Mouse (Mus musculus) frontal cortex, postnatal 36 days (tissue): ENCODE data around the gene Zfp934.
A peak's percentile ranks its signal among the peaks of the same experiment; 100 is the strongest.
"Not testable (repeated sequence)": the region's sequence is repeated elsewhere in the genome, so short reads cannot be mapped to it uniquely, and the experiment has no call there.

Source experiments
- DNase-seq, 2 experiments: peaks; one replicate each; pipeline ENCODE4 v3.0.0; 2022; ENCODE audit warnings: low spot score in 2 of 2

Zfp934 gene

DNA sequence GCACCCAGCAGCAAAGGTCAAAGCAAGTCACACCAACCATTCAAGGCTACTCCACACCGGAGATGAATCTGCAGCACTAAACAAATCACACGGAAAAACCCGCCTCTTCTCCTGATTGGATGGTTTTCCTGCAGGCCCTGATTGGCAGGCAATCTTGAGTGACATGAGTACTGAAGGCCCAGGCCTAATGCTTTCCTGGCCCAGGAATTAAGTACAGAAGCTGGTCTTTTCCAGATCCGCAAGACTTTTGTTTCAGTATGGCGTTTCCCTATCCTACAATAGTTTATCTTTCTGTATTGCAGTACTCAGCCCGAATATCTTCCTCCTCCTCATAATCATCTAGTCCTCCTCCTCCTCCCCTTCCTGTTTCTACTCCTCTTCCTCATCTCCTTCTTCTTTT lies at the start of gene Zfp934:
TSS of gene Zfp934 (minus strand) at position 101 of the 400 bp plus-strand sequence.
- not testable (repeated sequence) for DNase-seq

- not testable (repeated sequence) for DNase-seq
Measured at GRCm38 (mm10) chr13:62617449-62617848, 46.5 kb upstream of the Zfp934 start.

GRCm38 (mm10) chr13:62561696-62562095 lies 9.3 kb downstream of the Zfp934 start:
- peak; percentile 4 to 10 for DNase-seq

- peak; percentile 64 to 73 for DNase-seq
Measured at GRCm38 (mm10) chr13:62558189-62559110, 12.5 kb downstream of the Zfp934 start, which contains the start of gene Zfp935. TSS of gene Zfp935 (minus strand) at chr13:62558511.

DNA sequence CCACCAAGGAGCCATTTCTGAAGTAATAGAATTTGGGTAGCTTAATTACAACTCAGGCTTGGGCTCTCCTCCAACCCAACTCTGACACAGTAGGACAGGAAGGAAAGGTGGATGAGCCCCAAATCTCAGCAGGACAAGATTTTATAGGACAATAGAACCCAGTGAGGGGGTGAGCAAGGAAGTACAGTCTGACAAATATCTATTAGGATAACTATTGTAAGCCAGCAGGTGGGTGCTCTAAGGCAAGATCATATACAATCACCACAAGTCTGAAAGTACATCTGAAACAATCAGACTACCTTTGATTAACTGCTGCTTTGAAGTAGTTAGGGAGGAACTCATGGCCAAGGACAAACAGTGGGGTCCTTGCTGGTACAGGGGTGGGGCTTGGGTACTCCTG lies 40.9 kb downstream of the Zfp934 start:
- DNase-seq, result not testable (repeated sequence)

DNA sequence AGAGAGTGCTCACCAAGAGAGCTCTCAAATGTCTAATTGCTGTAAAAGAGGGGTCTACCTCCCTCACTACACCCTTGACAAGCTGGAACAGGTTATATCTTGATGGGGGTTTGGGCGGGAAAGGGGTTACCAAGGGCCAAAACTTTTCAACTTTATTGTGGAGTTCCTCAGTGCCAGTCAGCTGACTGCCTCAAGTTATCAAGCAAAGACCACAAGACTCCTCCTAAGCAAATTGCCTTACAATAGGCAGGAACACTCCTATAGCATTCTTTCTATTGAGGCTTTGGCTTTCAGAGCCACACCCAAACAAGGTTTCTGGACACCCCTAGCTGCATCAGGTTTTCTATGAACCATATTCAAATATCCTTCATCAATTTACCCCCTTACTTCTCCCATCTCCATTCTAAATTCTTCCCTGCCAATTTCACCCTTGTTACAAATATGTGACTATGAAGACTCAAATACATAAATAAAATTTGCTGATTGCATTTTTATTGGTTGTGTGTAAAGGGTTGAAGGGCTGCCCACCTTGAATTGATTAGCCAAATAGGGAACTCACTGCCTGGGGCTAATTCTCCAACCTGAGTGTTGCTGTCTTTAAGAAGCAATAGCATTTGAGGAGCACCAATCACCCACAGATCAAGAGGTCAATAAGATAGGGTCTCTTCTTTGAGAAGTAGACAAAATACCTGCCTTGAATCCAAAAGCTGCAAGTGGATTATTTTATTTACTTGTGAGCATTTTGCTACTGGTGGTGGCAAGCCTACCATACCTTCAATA lies 60.2 kb downstream of the Zfp934 start:
- DNase-seq, result not testable (repeated sequence)

GRCm38 (mm10) chr13:62472661-62473060 lies 98.3 kb downstream of the Zfp934 start:
- DNase-seq, result not testable (repeated sequence)

GRCm38 (mm10) chr13:62469947-62470346 lies 101.1 kb downstream of the Zfp934 start:
- DNase-seq, result not testable (repeated sequence)

DNA sequence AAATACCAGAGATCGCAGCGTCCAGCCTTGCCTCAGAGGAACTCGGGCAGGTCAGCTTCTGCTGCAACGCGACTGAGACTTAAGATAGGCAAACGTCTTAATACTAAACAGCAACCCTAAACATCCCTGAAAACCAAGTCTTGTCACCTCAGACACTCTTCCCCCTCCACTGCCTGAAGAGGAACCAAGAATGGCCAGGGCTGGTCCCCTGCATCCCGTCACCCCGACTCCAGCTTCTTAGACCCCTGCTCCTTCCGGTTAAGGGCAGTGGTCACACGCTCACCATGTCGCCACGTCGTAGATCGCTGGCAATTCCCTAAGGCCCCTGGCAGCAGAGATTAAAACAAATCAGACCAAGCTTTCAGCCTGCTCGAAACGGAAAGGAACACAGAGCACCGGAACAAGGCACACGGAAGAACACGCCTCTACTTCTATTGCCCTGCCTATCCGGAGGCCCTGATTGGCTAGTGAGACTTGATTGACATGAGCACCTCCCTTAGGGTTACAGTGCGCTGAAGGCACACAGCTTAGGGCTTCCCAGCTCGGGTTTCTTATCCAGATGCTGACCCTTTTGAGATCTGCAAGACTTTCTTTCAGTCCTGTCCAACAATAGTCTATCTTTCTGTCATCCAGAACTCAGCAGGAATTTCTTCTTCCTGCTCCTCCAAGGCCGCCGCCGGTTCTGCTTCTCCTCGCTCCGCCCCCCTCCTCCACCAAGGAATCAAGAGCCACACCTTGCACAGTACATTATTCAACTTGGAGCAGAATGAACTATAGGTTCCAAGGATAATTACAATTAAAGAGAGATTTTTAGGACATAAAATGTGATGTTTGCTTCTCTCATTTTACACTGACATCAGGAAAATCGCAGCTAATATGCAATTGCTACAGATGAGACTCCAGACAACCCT lies 104.3 kb downstream of the Zfp934 start, which contains the start of gene Gm49359:
TSS of gene Gm49359 (minus strand) at position 409 of the 911 bp plus-strand sequence.
- DNase-seq, result peak; percentile 82 to 91
